Mouse (Mus musculus): ENCODE data around the gene Taf5l. TPM values are rescaled to one million over a fixed set of nuclear protein-coding genes. Genes with fewer than 3 reads are reported as not detected.
"Not testable (repeated sequence)": the region's sequence is repeated elsewhere in the genome, so short reads cannot be mapped to it uniquely, and the experiment has no call there.

Gene Taf5l
- polyA plus RNA-seq, 1 experiment from 2014 or later, result 22.4 TPM

- Histone ChIP-seq H3K9me3 (ENCODE audit: control insufficient read depth, low read length) (no peaks in the 10 kb centered on the region), H3K4me3 (ENCODE audit: low read depth, low read length) (peak overlapping the region; percentile 75), H3K9ac (replicated peaks; ENCODE audit: low read depth, low read length) (peak overlapping the region; percentile 55), H3K4me1 (ENCODE audit: control insufficient read depth, insufficient read depth, low read length) (peaks cover 19% of the 10 kb centered on the region), H3K27me3 (ENCODE audit: control insufficient read depth, insufficient read depth, low read length) (no peaks in the 10 kb centered on the region), H3K4me2 (ENCODE audit: low read depth, low read length) (peak overlapping the region; percentile 64), H3K36me3 (ENCODE audit: control insufficient read depth, insufficient read depth, low read length) (0 out of 2 replicates have a peak, but pooled peaks cover 6% of the 10 kb centered on the region), H3K27ac (ENCODE audit: low read depth, low read length) (peak overlapping the region; percentile 92)
- ATAC-seq (ENCODE audit: low read depth), result peak; percentile 92
- under 1% methylated on average over 38 of the region's 87 CpGs for WGBS
These were observed 559 bp downstream of the Taf5l start for GRCm38 (mm10) chr8:124020439-124021236.

GRCm38 (mm10) chr8:124019782-124020181, 1.4 kb downstream of the Taf5l start:
- peak overlapping the region; percentile 75 for H3K4me3 ChIP-seq (ENCODE audit: low read depth, low read length)
- WGBS, result 44% methylated on average over 13 of the region's 13 CpGs
- ATAC-seq (ENCODE audit: low read depth), result no peak
- H3K9ac ChIP-seq (replicated peaks; ENCODE audit: low read depth, low read length), result no peak overlapping the region
- no peak overlapping the region for H3K27ac ChIP-seq (ENCODE audit: low read depth, low read length)
- H3K36me3 ChIP-seq (ENCODE audit: control insufficient read depth, insufficient read depth, low read length), result 0 out of 2 replicates have a peak, but pooled peaks cover 6% of the 10 kb centered on the region
- no peaks in the 10 kb centered on the region for H3K9me3 ChIP-seq (ENCODE audit: control insufficient read depth, low read length)
- H3K27me3 ChIP-seq (ENCODE audit: control insufficient read depth, insufficient read depth, low read length), result no peaks in the 10 kb centered on the region
- peaks cover 19% of the 10 kb centered on the region for H3K4me1 ChIP-seq (ENCODE audit: control insufficient read depth, insufficient read depth, low read length)
- H3K4me2 ChIP-seq (ENCODE audit: low read depth, low read length), result peak overlapping the region; percentile 64

- no peak overlapping the region for H3K4me3 ChIP-seq (ENCODE audit: low read depth, low read length)
- WGBS, result 81% methylated on average over 3 of the region's 3 CpGs
- no peaks in the 10 kb centered on the region for H3K9me3 ChIP-seq (ENCODE audit: control insufficient read depth, low read length)
- H3K4me2 ChIP-seq (ENCODE audit: low read depth, low read length), result no peak overlapping the region
- H3K4me1 ChIP-seq (ENCODE audit: control insufficient read depth, insufficient read depth, low read length), result peaks cover 8% of the 10 kb centered on the region; the same call in 1 of the 2 replicates
- no peaks in the 10 kb centered on the region for H3K36me3 ChIP-seq (ENCODE audit: control insufficient read depth, insufficient read depth, low read length)
- no peaks in the 10 kb centered on the region for H3K27me3 ChIP-seq (ENCODE audit: control insufficient read depth, insufficient read depth, low read length)
- H3K27ac ChIP-seq (ENCODE audit: low read depth, low read length), result no peak overlapping the region
- H3K9ac ChIP-seq (replicated peaks; ENCODE audit: low read depth, low read length), result no peak overlapping the region
- ATAC-seq (ENCODE audit: low read depth), result no peak
These were observed 6.4 kb downstream of the Taf5l start for GRCm38 (mm10) chr8:124014751-124015150.

GRCm38 (mm10) chr8:124014299-124014698, 6.9 kb downstream of the Taf5l start:
- ATAC-seq (ENCODE audit: low read depth); H3K4me1 ChIP-seq (ENCODE audit: control insufficient read depth, insufficient read depth, low read length); H3K9me3 ChIP-seq (ENCODE audit: control insufficient read depth, low read length); H3K4me3 ChIP-seq (ENCODE audit: low read depth, low read length); H3K36me3 ChIP-seq (ENCODE audit: control insufficient read depth, insufficient read depth, low read length); H3K27me3 ChIP-seq (ENCODE audit: control insufficient read depth, insufficient read depth, low read length); H3K4me2 ChIP-seq (ENCODE audit: low read depth, low read length); H3K9ac ChIP-seq (replicated peaks; ENCODE audit: low read depth, low read length); H3K27ac ChIP-seq (ENCODE audit: low read depth, low read length): not testable (repeated sequence)
- WGBS, result 97% methylated on average over 7 of the region's 7 CpGs

- Histone ChIP-seq H3K4me1 (ENCODE audit: control insufficient read depth, insufficient read depth, low read length) (no peaks in the 10 kb centered on the region), H3K9me3 (ENCODE audit: control insufficient read depth, low read length) (no peaks in the 10 kb centered on the region), H3K4me3 (ENCODE audit: low read depth, low read length) (no peak overlapping the region), H3K4me2 (ENCODE audit: low read depth, low read length) (no peak overlapping the region), H3K27me3 (ENCODE audit: control insufficient read depth, insufficient read depth, low read length) (no peaks in the 10 kb centered on the region), H3K27ac (ENCODE audit: low read depth, low read length) (no peak overlapping the region), H3K36me3 (ENCODE audit: control insufficient read depth, insufficient read depth, low read length) (peaks cover 20% of the 10 kb centered on the region), H3K9ac (replicated peaks; ENCODE audit: low read depth, low read length) (no peak overlapping the region)
- no peak for ATAC-seq (ENCODE audit: low read depth)
- 93% methylated on average over 3 of the region's 3 CpGs for WGBS
These were observed 9.1 kb downstream of the Taf5l start for GRCm38 (mm10) chr8:124011989-124012586.

- no peak for ATAC-seq (ENCODE audit: low read depth)
- Histone ChIP-seq H3K4me3 (ENCODE audit: low read depth, low read length) (no peak overlapping the region), H3K4me2 (ENCODE audit: low read depth, low read length) (no peak overlapping the region), H3K9ac (replicated peaks; ENCODE audit: low read depth, low read length) (no peak overlapping the region), H3K4me1 (ENCODE audit: control insufficient read depth, insufficient read depth, low read length) (no peaks in the 10 kb centered on the region), H3K36me3 (ENCODE audit: control insufficient read depth, insufficient read depth, low read length) (peaks cover 25% of the 10 kb centered on the region), H3K27ac (ENCODE audit: low read depth, low read length) (no peak overlapping the region), H3K9me3 (ENCODE audit: control insufficient read depth, low read length) (no peaks in the 10 kb centered on the region), H3K27me3 (ENCODE audit: control insufficient read depth, insufficient read depth, low read length) (no peaks in the 10 kb centered on the region)
- 93% methylated on average over 3 of the region's 3 CpGs for WGBS
These were observed 9.6 kb downstream of the Taf5l start for GRCm38 (mm10) chr8:124011580-124011979.

- Histone ChIP-seq H3K27ac (ENCODE audit: low read depth, low read length) (no peak overlapping the region), H3K4me1 (ENCODE audit: control insufficient read depth, insufficient read depth, low read length) (no peaks in the 10 kb centered on the region), H3K4me2 (ENCODE audit: low read depth, low read length) (no peak overlapping the region), H3K9ac (replicated peaks; ENCODE audit: low read depth, low read length) (no peak overlapping the region), H3K36me3 (ENCODE audit: control insufficient read depth, insufficient read depth, low read length) (peaks cover 46% of the 10 kb centered on the region), H3K27me3 (ENCODE audit: control insufficient read depth, insufficient read depth, low read length) (no peaks in the 10 kb centered on the region), H3K4me3 (ENCODE audit: low read depth, low read length) (no peak overlapping the region), H3K9me3 (ENCODE audit: control insufficient read depth, low read length) (no peaks in the 10 kb centered on the region)
- 63% methylated on average over 6 of the region's 6 CpGs for WGBS
- ATAC-seq (ENCODE audit: low read depth), result no peak
These were observed 13.4 kb downstream of the Taf5l start for GRCm38 (mm10) chr8:124007829-124008228.

GRCm38 (mm10) chr8:124002546-124003108, 18.6 kb downstream of the Taf5l start:
- H3K36me3 ChIP-seq (ENCODE audit: control insufficient read depth, insufficient read depth, low read length), result peaks cover 39% of the 10 kb centered on the region

GRCm38 (mm10) chr8:123999568-123999967, 21.6 kb downstream of the Taf5l start:
- Histone ChIP-seq H3K27ac (ENCODE audit: low read depth, low read length) (no peak overlapping the region), H3K27me3 (ENCODE audit: control insufficient read depth, insufficient read depth, low read length) (no peaks in the 10 kb centered on the region), H3K4me1 (ENCODE audit: control insufficient read depth, insufficient read depth, low read length) (no peaks in the 10 kb centered on the region), H3K4me2 (ENCODE audit: low read depth, low read length) (no peak overlapping the region), H3K4me3 (ENCODE audit: low read depth, low read length) (no peak overlapping the region), H3K9ac (replicated peaks; ENCODE audit: low read depth, low read length) (no peak overlapping the region), H3K9me3 (ENCODE audit: control insufficient read depth, low read length) (no peaks in the 10 kb centered on the region), H3K36me3 (ENCODE audit: control insufficient read depth, insufficient read depth, low read length) (peaks cover 33% of the 10 kb centered on the region)
- WGBS, result 68% methylated on average over 2 of the region's 2 CpGs
- ATAC-seq (ENCODE audit: low read depth), result no peak

More at GRCm38 (mm10) chr8:124002546-124003108, 18.6 kb downstream of the Taf5l start:
- Histone ChIP-seq H3K4me1 (ENCODE audit: control insufficient read depth, insufficient read depth, low read length) (no peaks in the 10 kb centered on the region), H3K4me2 (ENCODE audit: low read depth, low read length) (no peak overlapping the region), H3K27ac (ENCODE audit: low read depth, low read length) (no peak overlapping the region), H3K9ac (replicated peaks; ENCODE audit: low read depth, low read length) (no peak overlapping the region), H3K4me3 (ENCODE audit: low read depth, low read length) (no peak overlapping the region), H3K9me3 (ENCODE audit: control insufficient read depth, low read length) (no peaks in the 10 kb centered on the region), H3K27me3 (ENCODE audit: control insufficient read depth, insufficient read depth, low read length) (no peaks in the 10 kb centered on the region)
- 96% methylated on average over 10 of the region's 10 CpGs for WGBS
- ATAC-seq (ENCODE audit: low read depth), result no peak

All from neural tube, embryonic 14.5 days (tissue).